Mouse (Mus musculus) WW6 (cell line): ENCODE data around the gene Bsx.

Experiments
- DNase-seq: peaks from one replicate; pipeline ENCODE4 v3.0.0-alpha.2; 2013; ENCODE audit warnings: low read depth, low spot score

Bsx gene

GRCm38 (mm10) chr9:40889389-40889788 lies 15.5 kb downstream of the Bsx start:
- no peak for DNase-seq

GRCm38 (mm10) chr9:40892456-40892855 lies 18.5 kb downstream of the Bsx start:
- DNase-seq, result no peak

GRCm38 (mm10) chr9:40907413-40907812 lies 33.5 kb downstream of the Bsx start:
- no peak for DNase-seq

GRCm38 (mm10) chr9:40908411-40908810 lies 34.5 kb downstream of the Bsx start:
- DNase-seq, result no peak

GRCm38 (mm10) chr9:40908915-40909314 lies 35.0 kb downstream of the Bsx start:
- no peak for DNase-seq

- no peak for DNase-seq
Measured at GRCm38 (mm10) chr9:40917871-40918613, 44.1 kb downstream of the Bsx start.

- no peak for DNase-seq
Measured at GRCm38 (mm10) chr9:40927351-40927980, 53.5 kb downstream of the Bsx start.
